Mouse (Mus musculus): ENCODE results near the gene Siglece.

Gene Siglece

DNA sequence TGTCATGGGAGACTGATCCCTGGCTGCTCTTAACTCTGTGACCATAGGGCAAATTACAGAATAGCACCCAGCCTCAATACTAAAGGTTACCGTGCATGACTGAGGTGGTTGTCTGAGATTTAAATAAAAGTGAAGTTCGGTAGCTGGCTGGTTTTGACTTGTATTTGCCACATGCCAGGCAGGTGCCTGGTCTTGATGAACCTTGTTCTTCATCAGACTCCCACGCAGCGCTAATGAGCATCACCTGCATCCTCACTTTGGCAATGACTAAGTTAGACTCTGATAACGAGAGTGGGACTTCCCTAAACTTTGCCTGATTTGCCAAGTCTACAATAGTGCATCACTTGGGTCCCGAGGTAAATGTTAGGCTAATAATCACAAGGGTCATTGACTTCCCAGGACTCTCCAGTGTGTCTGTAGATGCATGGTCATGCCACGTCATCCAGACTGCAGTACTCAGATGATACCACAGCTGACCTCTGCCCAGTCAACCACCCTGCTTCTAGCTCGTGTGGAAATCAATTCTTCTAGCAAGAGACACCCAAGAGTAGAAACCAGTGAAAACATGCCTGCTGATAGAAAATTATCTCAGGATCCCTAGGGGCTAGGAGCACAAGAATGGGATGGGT lies 34.1 kb downstream of the Siglece start:
- no peak for DNase-seq

DNA sequence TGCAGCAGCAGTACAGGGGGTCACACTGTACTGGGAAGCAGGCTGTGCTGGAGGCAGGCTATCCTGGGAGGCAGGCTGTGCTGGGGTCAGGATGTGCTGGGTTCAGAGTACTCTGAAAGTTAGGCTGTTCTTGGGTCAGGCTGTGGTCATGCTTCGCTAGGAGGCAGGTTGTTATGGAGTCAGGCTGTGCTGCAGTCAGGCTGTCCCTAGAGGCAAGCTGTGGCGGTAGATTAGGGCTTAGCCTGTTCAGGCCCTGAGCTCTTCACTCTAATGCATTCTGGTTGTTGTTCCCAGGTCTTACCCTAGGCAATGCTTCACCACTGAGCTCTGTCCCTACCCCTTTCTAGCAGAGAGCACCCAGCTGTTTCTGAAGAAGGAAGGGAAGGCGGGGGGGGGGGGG lies 34.9 kb downstream of the Siglece start:
- no peak for DNase-seq

DNA sequence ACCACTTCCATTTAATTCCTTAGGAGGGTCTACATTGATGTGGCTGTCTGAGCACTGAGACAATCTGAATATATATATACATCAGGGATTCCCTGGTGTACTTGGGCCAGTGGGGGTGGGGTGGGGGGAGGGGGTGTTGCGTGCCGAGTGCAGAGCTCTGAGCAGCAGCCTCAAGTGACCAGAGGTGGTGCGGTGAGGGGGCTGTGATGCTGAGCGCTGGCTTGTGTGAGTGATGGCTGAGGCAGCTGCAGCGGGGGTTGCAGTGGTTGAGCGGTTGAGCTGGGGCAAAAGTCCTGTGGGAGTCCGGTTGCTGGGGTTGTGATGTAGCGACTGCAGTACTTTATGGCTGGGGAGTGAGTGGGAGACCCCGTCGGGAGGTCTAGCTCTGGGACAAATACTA lies 36.1 kb downstream of the Siglece start:
- no peak for DNase-seq

DNA sequence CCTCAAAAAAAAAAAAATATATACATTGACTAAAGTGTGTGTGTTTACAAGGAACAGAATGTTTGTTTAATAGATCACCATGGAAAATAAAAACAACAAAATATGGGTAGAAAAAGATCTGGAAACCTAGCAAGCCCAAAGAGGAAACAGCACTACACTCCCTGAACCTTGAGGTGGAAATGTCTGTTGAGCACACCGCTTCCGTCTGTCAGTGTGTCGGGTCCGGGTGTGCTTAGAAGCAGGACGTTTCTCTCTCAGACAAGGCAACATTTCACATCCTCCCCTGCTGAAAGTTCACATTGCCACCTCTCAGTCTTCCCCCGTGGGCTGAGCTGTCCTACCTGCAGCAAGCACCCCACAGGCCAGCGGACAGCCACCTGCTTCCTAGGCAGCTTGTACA lies 37.0 kb downstream of the Siglece start:
- no peak for DNase-seq

DNA sequence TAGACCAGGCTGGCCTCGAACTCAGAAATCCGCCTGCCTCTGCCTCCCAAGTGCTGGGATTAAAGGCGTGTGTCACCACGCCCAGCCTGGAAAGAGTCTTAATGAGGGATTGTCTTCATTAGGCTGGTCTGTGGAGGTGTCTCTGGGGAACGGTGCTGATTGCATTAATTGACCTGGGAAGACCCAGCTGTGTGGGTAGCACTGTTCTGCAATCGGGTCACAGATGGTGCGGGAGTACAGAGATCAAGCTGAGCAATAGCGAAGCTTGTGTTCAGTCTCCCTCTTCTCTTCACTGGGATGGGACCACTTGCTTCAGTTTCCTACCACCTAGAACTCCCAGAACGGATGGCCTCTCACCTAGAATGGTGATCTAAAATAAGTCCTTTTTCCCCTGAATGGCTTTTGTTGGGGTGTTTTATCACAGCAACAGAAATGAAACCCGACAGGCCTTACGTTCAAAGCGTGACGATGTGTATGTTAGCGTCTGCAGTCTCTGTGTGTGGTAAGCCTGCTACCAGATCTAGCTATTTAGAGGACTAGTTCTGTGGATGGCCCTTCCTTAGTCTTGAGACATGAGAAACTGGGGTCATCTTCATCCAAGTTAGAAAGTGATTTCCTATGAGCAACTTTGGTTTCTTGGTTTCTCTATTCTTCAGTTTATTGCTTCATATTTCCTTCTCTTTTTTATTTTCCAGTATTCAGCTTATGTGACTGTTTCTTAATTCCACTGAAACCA lies 46.0 kb downstream of the Siglece start:
- DNase-seq, result no peak

DNA sequence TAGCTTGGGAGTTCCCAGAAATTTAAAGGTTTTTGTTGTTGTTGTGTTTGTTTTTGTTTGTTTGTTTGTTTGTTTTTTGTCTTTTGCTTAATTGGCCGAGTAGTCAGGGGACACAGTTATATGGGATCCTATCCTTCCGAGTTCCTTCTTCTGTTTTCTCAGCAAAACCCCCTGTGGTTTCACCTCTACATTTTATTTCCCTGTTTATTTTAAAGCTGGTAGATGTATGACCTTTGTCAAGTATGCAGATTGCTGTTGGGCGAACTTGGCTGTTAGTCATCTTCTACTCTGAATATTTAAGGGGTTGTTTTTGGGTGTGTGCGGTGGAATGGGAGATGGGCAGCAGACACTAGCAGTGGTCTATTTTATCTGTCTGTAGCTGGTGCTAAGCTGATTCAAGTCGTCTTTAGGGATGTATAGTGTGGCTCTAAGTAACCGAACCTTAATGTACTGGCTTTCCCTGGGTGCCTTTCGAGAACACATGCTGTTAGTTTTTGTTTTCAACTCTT lies 51.6 kb downstream of the Siglece start:
- DNase-seq, result no peak

DNA sequence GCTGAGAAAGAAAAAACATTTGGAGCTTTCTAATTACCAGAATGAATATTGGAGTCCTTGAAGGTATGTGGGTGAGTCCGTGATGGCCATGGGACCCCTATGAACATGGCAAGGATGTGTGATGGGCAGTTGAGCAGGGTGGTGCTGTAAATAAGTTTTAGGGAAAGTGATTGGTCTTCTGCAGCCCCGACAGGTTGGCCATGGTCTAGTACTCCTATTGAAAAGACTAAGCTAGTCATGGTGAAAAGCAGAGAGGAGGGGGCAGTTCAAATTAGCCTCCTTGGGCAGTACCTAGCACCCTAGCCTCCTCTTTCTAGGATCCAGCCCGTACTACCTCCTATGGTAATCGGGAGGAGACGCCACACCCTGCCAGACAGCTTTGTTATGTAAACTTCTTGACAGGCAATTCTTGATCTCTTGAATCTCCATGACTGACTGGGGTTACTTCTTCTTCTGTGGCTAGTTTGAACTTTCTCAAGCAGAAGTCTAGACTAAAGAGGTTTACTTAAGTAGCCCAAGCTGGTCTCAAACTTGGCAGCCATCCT lies 52.1 kb downstream of the Siglece start:
- DNase-seq, result peak; percentile 1 to 10

DNA sequence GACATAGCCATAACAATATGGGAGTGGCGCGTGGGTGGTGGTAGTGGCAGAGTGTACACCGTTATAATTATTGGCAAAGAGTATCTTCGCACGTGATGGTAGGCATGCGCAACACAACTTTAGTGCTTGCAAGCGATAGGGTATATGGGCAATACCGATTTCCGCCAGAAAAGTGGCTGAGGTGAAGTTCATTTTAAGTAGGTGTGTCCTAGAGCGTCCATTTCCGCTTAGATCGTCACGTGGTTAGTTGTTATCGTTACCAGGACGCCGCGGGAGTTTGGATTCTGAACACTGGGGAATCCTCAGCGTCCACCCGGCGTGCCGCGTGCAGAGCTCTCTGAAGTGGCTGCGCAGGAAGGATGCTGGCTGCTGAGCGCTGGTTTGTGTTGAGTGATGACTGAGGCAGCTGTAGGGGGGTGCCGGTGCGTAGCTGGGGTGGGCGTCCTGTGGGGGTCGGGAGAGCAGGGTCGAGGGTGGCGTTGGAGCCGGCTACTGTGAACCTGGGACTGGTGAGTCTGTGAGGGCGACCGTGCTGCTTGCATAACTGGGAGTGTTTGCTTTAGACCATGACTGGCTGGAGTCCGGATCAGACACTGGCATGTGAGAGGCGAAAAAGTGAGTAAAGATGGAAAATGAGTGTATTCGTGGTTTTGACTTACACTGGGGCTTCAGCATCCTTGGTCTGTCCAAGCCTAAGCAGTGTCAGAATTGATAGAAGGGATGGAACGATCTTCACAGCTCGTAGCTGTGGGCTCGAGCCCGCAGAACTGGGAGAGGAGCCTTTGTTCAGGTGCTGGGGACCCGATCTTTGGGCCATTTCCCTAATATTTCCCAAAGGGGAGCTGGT lies 52.8 kb downstream of the Siglece start, which contains the start of gene Zfp819:
Gene Zfp819, plus strand, starts transcription at position 274 of the 847 bp plus-strand sequence.
- peak; percentile 44 to 47 for DNase-seq

DNA sequence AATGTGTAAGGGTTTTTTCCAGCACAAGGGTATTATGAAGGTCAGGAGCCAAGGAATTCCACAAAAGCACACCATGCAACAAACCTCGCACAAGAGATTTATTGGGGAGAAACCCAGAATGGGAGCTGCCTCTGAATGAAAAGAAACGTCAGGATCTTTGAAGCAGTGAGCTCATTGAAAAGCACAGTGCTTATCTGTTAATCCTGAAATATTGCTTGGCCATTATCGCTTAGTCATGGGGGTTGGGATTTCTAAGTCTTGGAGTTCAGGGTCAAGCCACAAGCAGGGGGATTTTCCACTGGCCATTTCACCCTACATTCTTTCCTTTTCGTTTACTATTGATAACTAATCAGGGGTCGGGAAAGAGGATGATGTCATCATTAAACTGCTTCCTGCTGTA lies 58.1 kb downstream of the Siglece start:
- DNase-seq, result no peak

All from lung, adult 18-20 months (tissue).